Mouse (Mus musculus): ENCODE measurements around the gene Filip1l.

GRCm38 (mm10) chr16:57357011-57357410 is 4.1 kb downstream of the Filip1l start:
- TF ChIP-seq POLR2A (IDR thresholded peaks at IDR 0.05; ENCODE audit: insufficient read depth, low read depth, low read length) (no peak), CTCF (IDR thresholded peaks at IDR 0.05; ENCODE audit: insufficient read depth, low read depth, low read length) (no peak)

Data from olfactory bulb, adult 2 months (tissue).